Mouse (Mus musculus) limb, embryonic 11.5 days (tissue): Measurements from ENCODE around the gene Bean1. TPM values are rescaled to one million over a fixed set of nuclear protein-coding genes. Genes with fewer than 3 reads are reported as not detected.

Experiments
- ATAC-seq: fragments of 200-750 bp; cut with Nextera tagmentation; 2 replicates; pipeline ENCODE4 v1.8.0; 2017; ENCODE audit warnings: low read depth; ENCODE audit not compliant: insufficient number of reproducible peaks, low FRiP score, low TSS enrichment
- DNase-seq: peaks from one replicate; pipeline ENCODE4 v3.0.0-alpha.2; 2015; ENCODE audit warnings: low spot score
- H3K27ac ChIP-seq: fragments of 300-500 bp; sonication (generic); replicated peaks from 2 replicates; pipeline ENCODE4 v1.5.1; 2014; ENCODE audit warnings: low read depth, mild to moderate bottlenecking, low read length
- H3K27me3 ChIP-seq: fragments of 300-500 bp; sonication (generic); 2 replicates; pipeline ENCODE4 v1.6.1; 2014; ENCODE audit warnings: mild to moderate bottlenecking, low read length, mixed read lengths; ENCODE audit not compliant: control insufficient read depth, insufficient read depth
- H3K36me3 ChIP-seq: fragments of 300-500 bp; sonication (generic); 2 replicates; pipeline ENCODE4 v1.6.1; 2014; ENCODE audit warnings: mild to moderate bottlenecking, low read length, moderate library complexity, mixed read lengths; ENCODE audit not compliant: control insufficient read depth, insufficient read depth
- H3K4me1 ChIP-seq: fragments of 300-500 bp; sonication (generic); 2 replicates; pipeline ENCODE4 v1.6.1; 2014; ENCODE audit warnings: low read length, mixed read lengths; ENCODE audit not compliant: control insufficient read depth, insufficient read depth
- H3K4me2 ChIP-seq: fragments of 300-500 bp; sonication (generic); 2 replicates; pipeline ENCODE4 v1.6.1; 2014; ENCODE audit warnings: low read depth, mild to moderate bottlenecking, moderate library complexity; ENCODE audit not compliant: severe bottlenecking
- H3K4me3 ChIP-seq: fragments of 300-500 bp; sonication (generic); 2 replicates; pipeline ENCODE4 v1.5.1; 2014; ENCODE audit warnings: low read depth, low read length
- H3K9ac ChIP-seq: fragments of 300-500 bp; sonication (generic); 2 replicates; pipeline ENCODE4 v1.6.1; 2014; ENCODE audit warnings: mild to moderate bottlenecking, low read length
- H3K9me3 ChIP-seq: fragments of 300-500 bp; sonication (generic); 2 replicates; pipeline ENCODE4 v1.6.1; 2016; ENCODE audit warnings: low read length; ENCODE audit not compliant: control insufficient read depth
- WGBS: fragments of 180-500 bp; shearing (Covaris S2); extraction: QIAGEN DNeasy Blood & Tissue Kit; methylation state at CpG from one replicate; pipeline ENCODE4 v1.1.7; 2014; 5-methylcytosine and 5-hydroxymethylcytosine counted together
- polyA plus RNA-seq: library from polyadenylated mRNA; unstranded; fragments of >200 nt; fragmentation: Nextera tagmentation; extraction: Ambion mirVana; gene quantifications from 2 replicates; pipeline ENCODE4 v1.2.1, GENCODE M21; 2014

Bean1 gene
- polyA plus RNA-seq, 1 experiment from 2014 or later, result 0.33 TPM

DNA sequence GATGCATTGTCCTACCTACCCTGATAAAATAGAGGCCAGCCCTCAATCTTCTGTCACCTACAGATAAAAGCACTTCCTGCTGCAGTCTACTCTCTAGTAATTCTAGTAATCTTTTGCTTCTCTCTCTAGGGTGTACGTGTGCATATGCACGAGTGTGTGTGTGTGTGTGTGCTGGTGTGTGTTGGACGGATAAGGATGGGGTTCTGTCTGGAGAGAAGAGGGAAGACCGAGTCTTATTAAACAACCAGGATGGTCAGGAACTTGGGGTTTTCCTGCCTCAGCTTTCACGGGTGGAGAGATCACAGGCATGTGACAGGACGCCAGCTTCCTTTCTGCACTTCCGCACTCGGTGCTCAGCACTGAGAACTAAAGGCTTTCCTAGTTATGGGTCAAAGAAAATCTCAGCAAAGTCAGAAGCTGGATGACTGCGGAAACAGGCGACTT is 69.2 kb downstream of the Bean1 start:
- Histone ChIP-seq H3K27ac (no peak overlapping the region), H3K4me2 (no peak overlapping the region), H3K4me1 (no peaks in the 10 kb centered on the region), H3K9me3 (no peaks in the 10 kb centered on the region), H3K27me3 (no peaks in the 10 kb centered on the region), H3K9ac (no peak overlapping the region), H3K36me3 (peaks cover 8% of the 10 kb centered on the region), H3K4me3 (no peak overlapping the region)
- WGBS, result 86% methylated on average over 10 of the region's 10 CpGs
- ATAC-seq, result no peak
- no peak for DNase-seq

GRCm38 (mm10) chr8:104242038-104242644 is 71.9 kb downstream of the Bean1 start:
- H3K4me1 ChIP-seq, result no peaks in the 10 kb centered on the region
- no peak for DNase-seq
- H3K9me3 ChIP-seq, result no peaks in the 10 kb centered on the region
- H3K27ac ChIP-seq, result no peak overlapping the region
- ATAC-seq, result no peak
- no peak overlapping the region for H3K4me2 ChIP-seq
- H3K36me3 ChIP-seq, result peaks cover 8% of the 10 kb centered on the region
- no peaks in the 10 kb centered on the region for H3K27me3 ChIP-seq
- H3K9ac ChIP-seq, result no peak overlapping the region
- 66% methylated on average over 12 of the region's 12 CpGs for WGBS
- H3K4me3 ChIP-seq, result no peak overlapping the region

DNA sequence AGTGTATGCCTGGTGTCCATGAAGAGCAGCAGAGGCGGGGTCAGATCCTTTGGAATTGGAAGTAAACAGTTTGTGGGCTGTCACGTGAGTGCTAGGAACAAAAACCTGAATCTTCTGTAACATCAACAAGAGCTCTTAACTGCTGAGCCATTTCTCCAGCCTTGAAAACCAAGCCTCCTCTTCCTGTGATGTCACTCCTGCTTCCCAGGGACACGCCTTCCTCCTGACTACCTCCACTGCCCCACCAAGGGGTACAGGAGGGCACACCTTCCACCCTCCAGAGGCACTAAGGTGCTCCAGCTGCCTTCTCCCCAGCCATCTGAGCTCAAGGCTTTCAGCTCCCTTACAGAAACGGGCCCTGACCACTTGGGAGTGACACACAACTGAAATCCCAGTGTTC is 76.4 kb downstream of the Bean1 start:
- no peak overlapping the region for H3K4me3 ChIP-seq
- H3K27ac ChIP-seq, result no peak overlapping the region
- DNase-seq, result no peak
- no peaks in the 10 kb centered on the region for H3K36me3 ChIP-seq
- 0 out of 2 replicates have a peak, but pooled peaks cover 4% of the 10 kb centered on the region for H3K4me1 ChIP-seq
- ATAC-seq, result no peak
- H3K9me3 ChIP-seq, result no peaks in the 10 kb centered on the region
- 91% methylated on average over 4 of the region's 4 CpGs for WGBS
- no peak overlapping the region for H3K4me2 ChIP-seq
- no peak overlapping the region for H3K9ac ChIP-seq
- no peaks in the 10 kb centered on the region for H3K27me3 ChIP-seq

GRCm38 (mm10) chr8:104247054-104247907 is 77.0 kb downstream of the Bean1 start:
- H3K9ac ChIP-seq, result no peak overlapping the region; the same call in 1 of the 2 replicates
- H3K9me3 ChIP-seq, result no peaks in the 10 kb centered on the region
- H3K27ac ChIP-seq, result no peak overlapping the region
- peak overlapping the region; percentile 86 for H3K4me3 ChIP-seq
- peak overlapping the region; percentile 82 for H3K4me2 ChIP-seq
- ATAC-seq (no peak), DNase-seq (no peak)
- 0 out of 2 replicates have a peak, but pooled peaks cover 4% of the 10 kb centered on the region for H3K4me1 ChIP-seq
- 76% methylated on average over 22 of the region's 22 CpGs for WGBS
- H3K27me3 ChIP-seq, result no peaks in the 10 kb centered on the region
- H3K36me3 ChIP-seq, result no peaks in the 10 kb centered on the region

DNA sequence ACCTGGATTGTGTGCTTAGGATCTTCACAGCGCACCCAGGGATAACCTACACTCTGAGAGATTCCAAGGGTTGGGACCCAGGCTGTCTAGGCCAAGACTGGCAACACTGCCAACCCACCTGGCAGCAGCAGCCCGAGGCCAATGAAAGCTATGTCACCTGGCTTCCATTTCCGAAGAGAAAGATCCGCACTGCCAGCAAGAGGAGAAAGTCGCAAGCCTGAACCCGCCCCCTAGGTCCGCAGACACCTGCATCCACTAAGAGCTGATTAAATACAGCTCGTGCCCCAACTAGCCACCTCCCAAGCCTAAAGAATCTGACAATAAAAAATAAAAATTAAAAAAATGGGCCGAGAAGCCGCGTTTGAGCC is 77.7 kb downstream of the Bean1 start:
- ATAC-seq, result no peak
- no peak overlapping the region for H3K27ac ChIP-seq
- H3K9ac ChIP-seq, result peak overlapping the region; percentile 67
- 5% methylated on average over 11 of the region's 11 CpGs for WGBS
- H3K4me3 ChIP-seq, result peak overlapping the region; percentile 86
- DNase-seq, result peak; percentile 25
- H3K36me3 ChIP-seq, result no peaks in the 10 kb centered on the region
- peak overlapping the region; percentile 82 for H3K4me2 ChIP-seq
- H3K27me3 ChIP-seq, result no peaks in the 10 kb centered on the region
- H3K9me3 ChIP-seq, result no peaks in the 10 kb centered on the region
- H3K4me1 ChIP-seq, result 0 out of 2 replicates have a peak, but pooled peaks cover 4% of the 10 kb centered on the region

DNA sequence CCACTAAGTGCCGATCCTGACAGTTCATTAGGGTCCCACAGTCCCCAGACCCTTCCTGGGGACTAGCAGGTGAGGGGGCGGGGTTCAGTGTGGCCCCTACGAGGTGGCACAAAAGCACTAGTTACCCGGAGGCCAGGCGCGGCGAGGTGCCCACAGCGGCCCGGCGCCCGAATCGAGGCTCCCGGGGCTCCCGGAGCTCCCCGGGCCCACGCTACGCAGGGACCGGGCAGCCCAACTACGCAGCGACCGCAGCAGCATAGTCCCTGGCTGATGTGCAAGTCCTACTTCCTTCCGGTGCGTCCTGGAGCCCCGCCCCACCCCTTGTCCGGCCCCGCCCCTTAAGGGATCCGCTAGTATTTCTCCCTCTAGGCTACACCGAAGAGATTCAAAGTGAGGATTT is 78.0 kb downstream of the Bean1 start, which contains the start of gene Tk2:
TSS of gene Tk2 (minus strand) at position 283 of the 400 bp plus-strand sequence.
- Histone ChIP-seq H3K9me3 (no peaks in the 10 kb centered on the region), H3K9ac (peak within 1 kb of the TSS; percentile 67), H3K27me3 (no peaks in the 10 kb centered on the region), H3K4me3 (peak within 1 kb of the TSS; percentile 86), H3K27ac (no peak within 1 kb of the TSS), H3K4me2 (peak within 1 kb of the TSS; percentile 82), H3K4me1 (0 out of 2 replicates have a peak, but pooled peaks cover 4% of the 10 kb centered on the region), H3K36me3 (no peaks in the 10 kb centered on the region)
- peak; percentile 84 for DNase-seq
- WGBS, result under 1% methylated on average over 28 of the region's 28 CpGs
- peak; percentile 80 for ATAC-seq

GRCm38 (mm10) chr8:104249442-104249996 is 79.3 kb downstream of the Bean1 start:
- no peak for ATAC-seq
- 84% methylated on average over 7 of the region's 7 CpGs for WGBS

More at GRCm38 (mm10) chr8:104249442-104249996, 79.3 kb downstream of the Bean1 start:
- no peaks in the 10 kb centered on the region for H3K27me3 ChIP-seq
- DNase-seq, result no peak
- H3K4me3 ChIP-seq, result no peak overlapping the region
- 0 out of 2 replicates have a peak, but pooled peaks cover 4% of the 10 kb centered on the region for H3K4me1 ChIP-seq
- no peak overlapping the region for H3K4me2 ChIP-seq
- no peaks in the 10 kb centered on the region for H3K36me3 ChIP-seq
- no peaks in the 10 kb centered on the region for H3K9me3 ChIP-seq
- H3K9ac ChIP-seq, result no peak overlapping the region
- no peak overlapping the region for H3K27ac ChIP-seq
